Mouse (Mus musculus) CH12.LX (cell line): ENCODE measurements around the gene Cyp2d34. TPM values are rescaled to one million over a fixed set of nuclear protein-coding genes. Genes with fewer than 3 reads are reported as not detected.

Experiments
- DNase-seq: peaks from one replicate; pipeline ENCODE4 v3.0.0-alpha.2; 2013; ENCODE audit errors: extremely low read depth
- H3K27ac ChIP-seq: 2 replicates; pipeline ENCODE4 v1.5.1; 2012; ENCODE audit warnings: low read depth, mild to moderate bottlenecking, control low read depth, moderate library complexity; ENCODE audit not compliant: insufficient read depth
- H3K27me3 ChIP-seq: replicated peaks from 2 replicates; pipeline ENCODE3; 2012; ENCODE audit warnings: inconsistent platforms
- H3K36me3 ChIP-seq, 2 experiments: replicated peaks in 1 of 2; 2 replicates each; pipeline versions ENCODE3 to v1.6.1; 2012; ENCODE audit warnings: inconsistent platforms in 1 of 2, low read length in 1 of 2, mild to moderate bottlenecking in 1 of 2, mixed read lengths in 1 of 2, moderate library complexity in 1 of 2; ENCODE audit not compliant: control insufficient read depth in 1 of 2, insufficient read depth in 1 of 2
- H3K4me1 ChIP-seq, 2 experiments: 2 replicates each; pipeline ENCODE4 v1.6.1; 2012; ENCODE audit warnings: inconsistent platforms in 1 of 2, moderate library complexity in 1 of 2; ENCODE audit not compliant: insufficient read depth in 2 of 2, control insufficient read depth in 1 of 2
- H3K4me2 ChIP-seq: 2 replicates; pipeline ENCODE4 v1.6.1; 2012; ENCODE audit warnings: low read depth, mild to moderate bottlenecking, control low read depth; ENCODE audit not compliant: poor library complexity, insufficient read depth, severe bottlenecking
- H3K4me3 ChIP-seq, 3 experiments: fragments of 150-350 bp in 1 of 3; sonication (generic) in 1 of 3; replicated peaks in 1 of 3; 2 replicates each; pipeline versions ENCODE3 to v1.5.1; 2011 to 2012; ENCODE audit warnings: low read depth in 2 of 3, low read length in 2 of 3, mild to moderate bottlenecking in 2 of 3, moderate library complexity in 2 of 3, control low read depth in 1 of 3, improper control_type of control experiment in 1 of 3, inconsistent platforms in 1 of 3, mixed read lengths in 1 of 3; ENCODE audit not compliant: poor library complexity in 1 of 3
- H3K79me2 ChIP-seq: replicated peaks from 2 replicates; pipeline ENCODE4 v1.6.1; 2012; ENCODE audit warnings: mild to moderate bottlenecking, moderate library complexity; ENCODE audit not compliant: control insufficient read depth, poor library complexity, insufficient read depth, severe bottlenecking; ENCODE audit errors: extremely low read depth
- H3K9ac ChIP-seq: 2 replicates; pipeline ENCODE4 v1.6.1; 2012; ENCODE audit warnings: low read depth, mild to moderate bottlenecking, control low read depth, moderate library complexity; ENCODE audit not compliant: insufficient read depth
- H3K9me3 ChIP-seq: replicated peaks from 2 replicates; pipeline ENCODE3; 2012; ENCODE audit warnings: low read length, inconsistent platforms, mixed read lengths
- BHLHE40 ChIP-seq: IDR thresholded peaks from 2 replicates; pipeline ENCODE4 v1.6.1; 2011; ENCODE audit warnings: mild to moderate bottlenecking, low read depth, low read length, improper control_type of control experiment
- CTCF ChIP-seq, 2 experiments: IDR thresholded peaks in 1 of 2; conservative IDR thresholded peaks in 1 of 2; 2 replicates each; pipeline ENCODE4 v1.5.1; 2011 to 2012; ENCODE audit warnings: low read depth in 2 of 2, low read length in 2 of 2, improper control_type of control experiment in 1 of 2, inconsistent platforms in 1 of 2, mild to moderate bottlenecking in 1 of 2, moderate library complexity in 1 of 2
- EP300 ChIP-seq: IDR thresholded peaks from 2 replicates; pipeline ENCODE4 v1.6.1; 2011; ENCODE audit warnings: low read length, improper control_type of control experiment
- ETS1 ChIP-seq: conservative IDR thresholded peaks from 2 replicates; pipeline ENCODE4 v1.6.1; 2012; ENCODE audit warnings: low read depth, mild to moderate bottlenecking, inconsistent platforms, low read length, improper control_type of control experiment, moderate library complexity
- GABPA ChIP-seq: IDR thresholded peaks from 2 replicates; pipeline ENCODE4 v1.6.1; 2012; ENCODE audit warnings: low read depth, low read length, improper control_type of control experiment, inconsistent platforms; ENCODE audit not compliant: insufficient replicate concordance
- HCFC1 ChIP-seq: IDR thresholded peaks from 2 replicates; pipeline ENCODE4 v1.6.1; 2012; ENCODE audit warnings: low read depth, mild to moderate bottlenecking, inconsistent platforms, low read length, improper control_type of control experiment
- IRF4 ChIP-seq: IDR thresholded peaks from 2 replicates; pipeline ENCODE4 v1.6.1; 2014; ENCODE audit warnings: low read depth, mild to moderate bottlenecking, inconsistent platforms, low read length, improper control_type of control experiment
- JUN ChIP-seq: IDR thresholded peaks from 2 replicates; pipeline ENCODE4 v1.6.1; 2011; ENCODE audit warnings: low read depth, mild to moderate bottlenecking, low read length, improper control_type of control experiment, moderate library complexity; ENCODE audit not compliant: insufficient read depth
- JUND ChIP-seq: conservative IDR thresholded peaks from 2 replicates; pipeline ENCODE4 v1.6.1; 2011; ENCODE audit warnings: low read depth, low read length, improper control_type of control experiment
- MAFK ChIP-seq: IDR thresholded peaks from 2 replicates; pipeline ENCODE4 v1.6.1; 2011; ENCODE audit warnings: low read length, improper control_type of control experiment; ENCODE audit not compliant: insufficient replicate concordance
- MAZ ChIP-seq: IDR thresholded peaks from 2 replicates; pipeline ENCODE4 v1.6.1; 2012; ENCODE audit warnings: low read depth, mild to moderate bottlenecking, inconsistent platforms, low read length, improper control_type of control experiment, moderate library complexity
- MEF2A ChIP-seq: IDR thresholded peaks from 2 replicates; pipeline ENCODE4 v1.6.1; 2014; ENCODE audit warnings: low read depth, mild to moderate bottlenecking, inconsistent platforms, low read length, improper control_type of control experiment, borderline replicate concordance
- MXI1 ChIP-seq: IDR thresholded peaks from 2 replicates; pipeline ENCODE4 v1.6.1; 2011; ENCODE audit warnings: mild to moderate bottlenecking, low read depth, low read length, improper control_type of control experiment
- MYC ChIP-seq: IDR thresholded peaks from 2 replicates; pipeline ENCODE4 v1.6.1; 2011; ENCODE audit warnings: low read depth, mild to moderate bottlenecking, improper control_type of control experiment, low read length
- NRF1 ChIP-seq: IDR thresholded peaks from 2 replicates; pipeline ENCODE4 v1.6.1; 2014; ENCODE audit warnings: low read depth, mild to moderate bottlenecking, inconsistent platforms, low read length, improper control_type of control experiment, moderate library complexity
- POLR2A ChIP-seq: IDR thresholded peaks from 2 replicates; pipeline ENCODE4 v1.6.1; 2011; ENCODE audit warnings: low read depth, mild to moderate bottlenecking, improper control_type of control experiment, low read length
- RCOR1 ChIP-seq: conservative IDR thresholded peaks from 2 replicates; pipeline ENCODE4 v1.6.1; 2012; ENCODE audit warnings: low read depth, mild to moderate bottlenecking, inconsistent platforms, low read length, improper control_type of control experiment
- SIN3A ChIP-seq: IDR thresholded peaks from 2 replicates; pipeline ENCODE4 v1.6.1; 2012; ENCODE audit warnings: low read length, improper control_type of control experiment, inconsistent platforms
- TCF12 ChIP-seq: IDR thresholded peaks from 2 replicates; pipeline ENCODE4 v1.6.1; 2014; ENCODE audit warnings: low read depth, mild to moderate bottlenecking, inconsistent platforms, low read length, improper control_type of control experiment
- UBTF ChIP-seq: IDR thresholded peaks from 2 replicates; pipeline ENCODE4 v1.6.1; 2012; ENCODE audit warnings: low read depth, mild to moderate bottlenecking, inconsistent platforms, low read length, improper control_type of control experiment, moderate library complexity
- USF1 ChIP-seq: IDR thresholded peaks from 2 replicates; pipeline ENCODE4 v1.6.1; 2014; ENCODE audit warnings: low read depth, mild to moderate bottlenecking, inconsistent platforms, low read length, improper control_type of control experiment
- ZKSCAN1 ChIP-seq: IDR thresholded peaks from 2 replicates; pipeline ENCODE4 v1.6.1; 2012; ENCODE audit warnings: low read depth, inconsistent platforms, low read length, improper control_type of control experiment, borderline replicate concordance
- ZNF384 ChIP-seq: IDR thresholded peaks from 2 replicates; pipeline ENCODE4 v1.6.1; 2012; ENCODE audit warnings: low read depth, low read length, improper control_type of control experiment, inconsistent platforms
- dilution Hi-C: fragments of 300-500 bp; cut with MboI; formaldehyde crosslinking; loops from 2 replicates; pipeline ENCODE4 v1.14.3; 2020; ENCODE audit warnings: low sequenced_read_pairs; ENCODE audit not compliant: extremely low pct_unique_long_range_greater_than_20kb, extremely low pct_ligation_motif_present
- in situ Hi-C: fragments of 300-500 bp; cut with MboI; formaldehyde crosslinking; loops from 3 replicates; pipeline ENCODE4 v1.14.3; 2019; ENCODE audit warnings: low sequenced_read_pairs, low pct_ligation_motif_present, low pct_unique_long_range_greater_than_20kb, mixed read lengths
- polyA plus RNA-seq: library from polyadenylated mRNA; unstranded; fragments of >175 nt; gene quantifications from 2 replicates; pipeline ENCODE4 v1.2.1, GENCODE M21; 2012; ENCODE audit warnings: low read depth; ENCODE audit not compliant: insufficient read length
- total RNA-seq, 2 experiments: library from RNA; depleted of rRNA; stranded (reverse); fragments of 300-350 nt in 1 of 2; fragments of >200 nt in 1 of 2; gene quantifications; 2 replicates each; pipeline ENCODE4 v1.2.3; 2012 to 2014

Gene Cyp2d34
- total and polyA plus RNA-seq, 3 experiments: not detected

DNA sequence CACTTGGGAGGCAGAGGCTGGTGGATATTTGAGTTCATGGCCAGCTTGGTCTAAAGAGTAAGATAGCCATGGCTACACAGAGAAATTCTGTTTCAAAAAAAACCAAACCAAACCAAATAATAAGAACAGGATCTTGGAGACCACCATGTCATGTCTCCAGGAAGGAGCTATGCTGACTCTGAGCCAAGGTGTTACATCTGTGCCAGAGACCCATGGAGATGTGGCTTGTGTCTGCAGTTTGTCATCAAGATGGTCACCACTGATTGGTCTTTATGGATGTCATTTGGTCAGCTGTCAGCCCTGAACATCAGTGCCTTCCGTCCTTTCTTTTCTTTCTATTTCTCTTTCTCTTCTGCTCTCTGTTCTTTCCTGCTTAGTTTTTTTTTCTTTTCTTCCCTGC lies 14.2 kb upstream of the Cyp2d34 start:
- no peak overlapping the region for H3K9ac ChIP-seq
- in situ Hi-C loops (no loop called here), dilution Hi-C loops (no loop called here)
- H3K27me3 ChIP-seq: peaks cover 46% of the 10 kb centered on the region
- H3K4me1 ChIP-seq: no peaks in the 10 kb centered on the region
- H3K4me2 ChIP-seq: no peak overlapping the region
- DNase-seq: no peak
- no peak overlapping the region for H3K4me3 ChIP-seq
- TF ChIP-seq POLR2A (no peak), ETS1 (no peak), SIN3A (no peak), MXI1 (no peak), ZKSCAN1 (no peak), HCFC1 (no peak), MAFK (no peak), BHLHE40 (no peak), MAZ (no peak)
- no peaks in the 10 kb centered on the region for H3K9me3 ChIP-seq
- H3K79me2 ChIP-seq: no peaks in the 10 kb centered on the region
- H3K27ac ChIP-seq: no peak overlapping the region
- no peaks in the 10 kb centered on the region for H3K36me3 ChIP-seq

DNA sequence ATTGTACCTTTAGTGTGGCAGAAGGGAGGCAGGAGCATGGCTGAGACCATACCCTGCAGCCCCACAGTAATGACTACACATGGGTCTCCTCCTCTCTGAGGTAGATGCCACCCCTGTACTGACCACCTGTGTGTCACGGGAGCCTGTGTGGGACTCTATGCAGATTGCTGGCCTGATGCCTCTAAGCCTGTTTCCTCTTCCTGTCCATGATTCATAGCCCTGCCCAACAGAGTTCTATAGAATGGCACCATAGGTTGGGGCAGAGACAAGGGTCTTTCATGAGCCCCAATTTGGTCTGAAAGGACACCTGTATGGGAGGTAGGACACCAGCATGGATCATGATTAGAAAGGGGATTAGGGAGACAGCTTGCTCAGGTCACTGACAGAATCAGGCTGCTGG lies 1.2 kb upstream of the Cyp2d34 start:
- H3K9me3 ChIP-seq: no peaks in the 10 kb centered on the region
- no peak for TF ChIP-seq UBTF
- TF ChIP-seq RCOR1: no peak
- no peak for TF ChIP-seq ZNF384
- no peak for TF ChIP-seq POLR2A
- TF ChIP-seq, all 38 proteins: peak for 0
- no peaks in the 10 kb centered on the region for H3K79me2 ChIP-seq
- H3K4me2 ChIP-seq: no peak overlapping the region
- peaks cover 60% of the 10 kb centered on the region for H3K27me3 ChIP-seq
- in situ Hi-C loops: no loop called here
- DNase-seq: no peak
- H3K36me3 ChIP-seq: no peaks in the 10 kb centered on the region
- no peaks in the 10 kb centered on the region for H3K4me1 ChIP-seq
- H3K4me3 ChIP-seq: no peak overlapping the region
- dilution Hi-C loops: no loop called here
- no peak overlapping the region for H3K27ac ChIP-seq
- H3K9ac ChIP-seq: no peak overlapping the region

DNA sequence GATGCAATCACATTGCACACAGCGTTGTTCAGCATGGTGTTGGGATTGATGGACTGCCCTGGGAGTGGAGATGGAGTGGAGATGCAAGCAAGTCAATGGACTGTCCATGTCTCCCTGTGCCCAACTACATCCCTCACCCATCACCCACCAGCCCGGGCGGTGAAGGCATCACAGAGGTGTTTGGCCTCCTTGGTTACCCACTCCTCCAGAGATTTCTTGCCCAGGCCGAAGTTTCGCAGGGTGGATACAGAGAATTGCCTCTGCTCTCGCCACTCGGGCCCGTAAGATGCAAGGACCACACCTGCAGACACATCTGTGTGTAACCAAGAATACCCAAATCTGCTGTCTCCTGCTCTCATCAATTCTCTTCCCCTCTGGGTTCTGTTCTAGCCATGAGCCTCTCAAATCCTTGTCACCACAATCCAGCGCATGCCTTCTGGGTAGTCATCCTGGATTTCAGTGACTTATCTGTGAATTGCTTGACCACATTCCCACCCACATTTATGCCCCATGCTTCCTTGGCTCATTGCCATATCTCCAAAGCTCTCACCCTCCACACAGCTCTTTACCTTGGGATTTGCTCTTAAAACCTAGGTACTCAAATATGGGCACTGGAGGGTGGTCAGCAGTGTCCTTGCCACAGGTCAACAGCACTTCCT lies 2.3 kb downstream of the Cyp2d34 start:
- Histone ChIP-seq H3K4me1 (no peaks in the 10 kb centered on the region; a peak in 1 of 4 replicates), H3K27me3 (peaks cover 56% of the 10 kb centered on the region), H3K36me3 (no peaks in the 10 kb centered on the region)
- dilution Hi-C loops: no loop called here
- TF ChIP-seq CTCF (conservative IDR thresholded peaks at IDR 0.05 in 1 of 2, IDR thresholded peaks at IDR 0.05 in 1 of 2; ENCODE audit: low read depth in 2 of 2, low read length in 2 of 2): no peak
- no peak for TF ChIP-seq BHLHE40
- no peak for TF ChIP-seq IRF4
- no peak for TF ChIP-seq RCOR1
- no peak for TF ChIP-seq HCFC1
- TF ChIP-seq MEF2A: no peak
- TF ChIP-seq JUND: no peak
- TF ChIP-seq TCF12: no peak
- no peak for TF ChIP-seq JUN
- no peak for TF ChIP-seq NRF1
- no peak for TF ChIP-seq UBTF
- no peak for TF ChIP-seq EP300
- TF ChIP-seq MAFK: no peak
- no peak for TF ChIP-seq GABPA
- no peak for TF ChIP-seq MYC
- TF ChIP-seq USF1: no peak
- TF ChIP-seq, all 38 proteins: peak for 0
- no peak overlapping the region for H3K27ac ChIP-seq
- H3K4me2 ChIP-seq: no peak overlapping the region
- no peak overlapping the region for H3K4me3 ChIP-seq
- no peaks in the 10 kb centered on the region for H3K79me2 ChIP-seq
- in situ Hi-C loops: no loop called here
- no peak for DNase-seq
- no peak overlapping the region for H3K9ac ChIP-seq
- no peaks in the 10 kb centered on the region for H3K9me3 ChIP-seq
